Mouse (Mus musculus) hindbrain, postnatal 0 days (tissue): ENCODE measurements around the gene Rab31. TPM values are rescaled to one million over a fixed set of nuclear protein-coding genes. Genes with fewer than 3 reads are reported as not detected.
A peak's percentile ranks its signal among the peaks of the same experiment; 100 is the strongest.

Experiments
- ATAC-seq: fragments of 200-750 bp; cut with Nextera tagmentation; 2 replicates; pipeline ENCODE4 v1.8.0; 2017; ENCODE audit warnings: mild to moderate bottlenecking, moderate TSS enrichment, moderate library complexity
- DNase-seq: peaks from one replicate; pipeline ENCODE4 v3.0.0-alpha.2; 2015; ENCODE audit warnings: low spot score
- H3K27ac ChIP-seq: fragments of 300-500 bp; sonication (generic); 2 replicates; pipeline ENCODE4 v1.5.1; 2014; ENCODE audit warnings: mild to moderate bottlenecking
- H3K27me3 ChIP-seq: fragments of 300-500 bp; sonication (generic); 2 replicates; pipeline ENCODE4 v1.6.1; 2014; ENCODE audit warnings: low read length, mixed read lengths; ENCODE audit not compliant: insufficient read depth
- H3K36me3 ChIP-seq: fragments of 300-500 bp; sonication (generic); 2 replicates; pipeline ENCODE4 v1.6.1; 2014; ENCODE audit warnings: low read length, mixed read lengths; ENCODE audit not compliant: insufficient read depth
- H3K4me1 ChIP-seq: fragments of 300-500 bp; sonication (generic); 2 replicates; pipeline ENCODE4 v1.6.1; 2014; ENCODE audit warnings: antibody characterized with exemption, low read length, mixed read lengths; ENCODE audit not compliant: insufficient read depth
- H3K4me2 ChIP-seq: fragments of 300-500 bp; sonication (generic); 2 replicates; pipeline ENCODE4 v1.6.1; 2014; ENCODE audit warnings: low read depth, mild to moderate bottlenecking, low read length, moderate library complexity, mixed read lengths
- H3K4me3 ChIP-seq: fragments of 300-500 bp; sonication (generic); 2 replicates; pipeline ENCODE4 v1.5.1; 2014; ENCODE audit warnings: low read length
- H3K9ac ChIP-seq: fragments of 300-500 bp; sonication (generic); replicated peaks from 2 replicates; pipeline ENCODE4 v1.6.1; 2014; ENCODE audit warnings: mild to moderate bottlenecking, low read length, moderate library complexity, mixed read lengths
- H3K9me3 ChIP-seq: fragments of 300-500 bp; sonication (generic); 2 replicates; pipeline ENCODE4 v1.6.1; 2016; ENCODE audit warnings: low read length, mixed read lengths
- CTCF ChIP-seq: IDR thresholded peaks from 2 replicates; pipeline ENCODE4 v1.5.1; 2016; ENCODE audit warnings: antibody characterized with exemption, control low read depth, low read depth
- WGBS: fragments of 180-500 bp; shearing (Covaris S2); extraction: QIAGEN DNeasy Blood & Tissue Kit; methylation state at CpG from one replicate; pipeline ENCODE4 v1.1.7; 2014; 5-methylcytosine and 5-hydroxymethylcytosine counted together
- polyA plus RNA-seq: library from polyadenylated mRNA; unstranded; fragments of >200 nt; fragmentation: Nextera tagmentation; extraction: Ambion mirVana; gene quantifications from 2 replicates; pipeline ENCODE4 v1.2.1, GENCODE M21; 2015
- total RNA-seq: library from RNA; depleted of rRNA; stranded (reverse); fragments of >200 nt; gene quantifications from 2 replicates; pipeline ENCODE4 v1.2.3, GENCODE M21; 2014

Rab31 gene
- total and polyA plus RNA-seq, 2 experiments from 2014 or later = 67.2 to 88.1 TPM

- peak overlapping the region; percentile 100 for H3K27ac ChIP-seq
- H3K36me3 ChIP-seq = no peaks in the 10 kb centered on the region
- H3K9ac ChIP-seq = peak overlapping the region; percentile 99
- no peaks in the 10 kb centered on the region for H3K27me3 ChIP-seq
- peak overlapping the region; percentile 71 for H3K4me2 ChIP-seq
- WGBS = 0% methylated on average over 40 of the region's 91 CpGs
- H3K4me3 ChIP-seq = peak overlapping the region; percentile 99
- DNase-seq = peak; percentile 54
- TF ChIP-seq CTCF = no peak
- peak; percentile 41 for ATAC-seq
- no peaks in the 10 kb centered on the region for H3K9me3 ChIP-seq
- peaks cover 10% of the 10 kb centered on the region; the same call in 1 of the 2 replicates for H3K4me1 ChIP-seq
Observed at GRCm38 (mm10) chr17:65612391-65613141, 160.0 kb downstream of the Rab31 start.

- peak overlapping the region; percentile 99; the same call in 1 of the 2 replicates for H3K9ac ChIP-seq
- H3K27me3 ChIP-seq = no peaks in the 10 kb centered on the region
- H3K27ac ChIP-seq = no peak overlapping the region
- H3K4me2 ChIP-seq = peak overlapping the region; percentile 71
- ATAC-seq (no peak), DNase-seq (no peak)
- no peaks in the 10 kb centered on the region for H3K9me3 ChIP-seq
- H3K4me1 ChIP-seq = peaks cover 10% of the 10 kb centered on the region; the same call in 1 of the 2 replicates
- H3K4me3 ChIP-seq = peak overlapping the region; percentile 99
- no peaks in the 10 kb centered on the region for H3K36me3 ChIP-seq
- TF ChIP-seq CTCF = no peak
- 2% methylated on average over 4 of the region's 4 CpGs for WGBS
Observed at GRCm38 (mm10) chr17:65611721-65612120, 160.8 kb downstream of the Rab31 start.

GRCm38 (mm10) chr17:65608743-65609142, 163.8 kb downstream of the Rab31 start:
- no peak for ATAC-seq
- TF ChIP-seq CTCF = no peak
- Histone ChIP-seq H3K9ac (no peak overlapping the region), H3K4me3 (no peak overlapping the region), H3K9me3 (no peaks in the 10 kb centered on the region), H3K27me3 (no peaks in the 10 kb centered on the region), H3K4me2 (no peak overlapping the region), H3K36me3 (no peaks in the 10 kb centered on the region), H3K4me1 (peaks cover 10% of the 10 kb centered on the region; the same call in 1 of the 2 replicates), H3K27ac (no peak overlapping the region)
- no peak for DNase-seq
- WGBS = 72% methylated on average over 5 of the region's 5 CpGs

- H3K36me3 ChIP-seq = no peaks in the 10 kb centered on the region
- H3K4me2 ChIP-seq = no peak overlapping the region
- H3K9me3 ChIP-seq = no peaks in the 10 kb centered on the region
- H3K4me3 ChIP-seq = no peak overlapping the region
- 87% methylated on average over 2 of the region's 2 CpGs for WGBS
- H3K4me1 ChIP-seq = peaks cover 10% of the 10 kb centered on the region; the same call in 1 of the 2 replicates
- DNase-seq = no peak
- no peak overlapping the region for H3K9ac ChIP-seq
- no peak for TF ChIP-seq CTCF
- H3K27me3 ChIP-seq = no peaks in the 10 kb centered on the region
- H3K27ac ChIP-seq = no peak overlapping the region
- ATAC-seq = no peak
Observed at GRCm38 (mm10) chr17:65608312-65608687, 164.3 kb downstream of the Rab31 start.

GRCm38 (mm10) chr17:65607574-65608311, 164.8 kb downstream of the Rab31 start:
- H3K9ac ChIP-seq = no peak overlapping the region
- H3K4me3 ChIP-seq = no peak overlapping the region
- no peaks in the 10 kb centered on the region for H3K9me3 ChIP-seq
- TF ChIP-seq CTCF = no peak
- DNase-seq (no peak), ATAC-seq (no peak)
- H3K27ac ChIP-seq = no peak overlapping the region
- no peaks in the 10 kb centered on the region for H3K27me3 ChIP-seq
- peaks cover 10% of the 10 kb centered on the region; the same call in 1 of the 2 replicates for H3K4me1 ChIP-seq
- WGBS = 41% methylated on average over 7 of the region's 7 CpGs
- no peaks in the 10 kb centered on the region for H3K36me3 ChIP-seq
- 0 out of 2 replicates have a peak overlapping the region, but pooled peaks have one; percentile 3 for H3K4me2 ChIP-seq

GRCm38 (mm10) chr17:65606014-65606413, 166.5 kb downstream of the Rab31 start:
- 78% methylated on average over 4 of the region's 4 CpGs for WGBS
- H3K27ac ChIP-seq = no peak overlapping the region
- H3K4me1 ChIP-seq = peaks cover 10% of the 10 kb centered on the region; the same call in 1 of the 2 replicates
- H3K9me3 ChIP-seq = no peaks in the 10 kb centered on the region
- no peaks in the 10 kb centered on the region for H3K36me3 ChIP-seq
- H3K4me2 ChIP-seq = no peak overlapping the region
- H3K27me3 ChIP-seq = no peaks in the 10 kb centered on the region
- no peak for TF ChIP-seq CTCF
- no peak overlapping the region for H3K9ac ChIP-seq
- H3K4me3 ChIP-seq = no peak overlapping the region
- no peak for DNase-seq
- no peak for ATAC-seq
